Mouse (Mus musculus) embryo, embryonic 11 days (tissue): ENCODE results near the gene Psmc1.
A peak's percentile ranks its signal among the peaks of the same experiment; 100 is the strongest.

ENCODE experiments used
- DNase-seq: peaks from one replicate; pipeline ENCODE4 v3.0.0-alpha.2; 2015

Psmc1 gene

GRCm38 (mm10) chr12:100109986-100110696 lies at the start of gene Psmc1:
Gene Psmc1 (plus strand): TSS chr12:100110154.
- DNase-seq, result peak; percentile 93

- no peak for DNase-seq
Measured at GRCm38 (mm10) chr12:100061071-100061470, 48.9 kb upstream of the Psmc1 start.

GRCm38 (mm10) chr12:100061826-100062225 lies 48.1 kb upstream of the Psmc1 start:
- no peak for DNase-seq

GRCm38 (mm10) chr12:100062584-100062983 lies 47.4 kb upstream of the Psmc1 start:
- DNase-seq, result no peak

GRCm38 (mm10) chr12:100065109-100065508 lies 44.8 kb upstream of the Psmc1 start:
- no peak for DNase-seq

GRCm38 (mm10) chr12:100067477-100067876 lies 42.5 kb upstream of the Psmc1 start:
- DNase-seq, result no peak

- peak; percentile 25 for DNase-seq
Measured at GRCm38 (mm10) chr12:100073201-100073672, 36.7 kb upstream of the Psmc1 start.

GRCm38 (mm10) chr12:100075715-100076114 lies 34.2 kb upstream of the Psmc1 start:
- no peak for DNase-seq

- DNase-seq, result no peak
Measured at GRCm38 (mm10) chr12:100079636-100080286, 30.2 kb upstream of the Psmc1 start.

GRCm38 (mm10) chr12:100088026-100088425 lies 21.9 kb upstream of the Psmc1 start:
- no peak for DNase-seq

GRCm38 (mm10) chr12:100089265-100089664 lies 20.7 kb upstream of the Psmc1 start:
- no peak for DNase-seq

GRCm38 (mm10) chr12:100090750-100091149 lies 19.2 kb upstream of the Psmc1 start:
- DNase-seq, result no peak

- no peak for DNase-seq
Measured at GRCm38 (mm10) chr12:100093046-100093445, 16.9 kb upstream of the Psmc1 start.

- no peak for DNase-seq
Measured at GRCm38 (mm10) chr12:100099971-100100706, 9.8 kb upstream of the Psmc1 start.

GRCm38 (mm10) chr12:100100707-100101030 lies 9.3 kb upstream of the Psmc1 start:
- DNase-seq, result no peak

GRCm38 (mm10) chr12:100101651-100102050 lies 8.3 kb upstream of the Psmc1 start:
- no peak for DNase-seq

GRCm38 (mm10) chr12:100104530-100104929 lies 5.4 kb upstream of the Psmc1 start:
- no peak for DNase-seq

GRCm38 (mm10) chr12:100106275-100106895 lies 3.6 kb upstream of the Psmc1 start:
- peak; percentile 85 for DNase-seq

- no peak for DNase-seq
Measured at GRCm38 (mm10) chr12:100107436-100107835, 2.5 kb upstream of the Psmc1 start.

GRCm38 (mm10) chr12:100115982-100116381 lies 6.0 kb downstream of the Psmc1 start:
- DNase-seq, result no peak

- DNase-seq, result no peak
Measured at GRCm38 (mm10) chr12:100122921-100123381, 13.0 kb downstream of the Psmc1 start.

GRCm38 (mm10) chr12:100123476-100123875 lies 13.5 kb downstream of the Psmc1 start:
- DNase-seq, result no peak
